Mouse (Mus musculus) testis, adult 2 months (tissue): ENCODE data around the gene Slc5a6.
"Not testable (repeated sequence)": the region's sequence is repeated elsewhere in the genome, so short reads cannot be mapped to it uniquely, and the experiment has no call there.

Experiments used
- CTCF ChIP-seq: fragments of 200-500 bp; IDR thresholded peaks from 2 replicates; pipeline ENCODE4 v1.5.1; 2012; ENCODE audit warnings: low read depth, mild to moderate bottlenecking, inconsistent platforms, low read length, moderate library complexity; ENCODE audit not compliant: control insufficient read depth, insufficient read depth, insufficient replicate concordance
- POLR2A ChIP-seq: fragments of 200-500 bp; IDR thresholded peaks from 2 replicates; pipeline ENCODE4 v1.6.1; 2012; ENCODE audit warnings: low read depth, mild to moderate bottlenecking, inconsistent platforms, low read length, moderate library complexity; ENCODE audit not compliant: control insufficient read depth

DNA sequence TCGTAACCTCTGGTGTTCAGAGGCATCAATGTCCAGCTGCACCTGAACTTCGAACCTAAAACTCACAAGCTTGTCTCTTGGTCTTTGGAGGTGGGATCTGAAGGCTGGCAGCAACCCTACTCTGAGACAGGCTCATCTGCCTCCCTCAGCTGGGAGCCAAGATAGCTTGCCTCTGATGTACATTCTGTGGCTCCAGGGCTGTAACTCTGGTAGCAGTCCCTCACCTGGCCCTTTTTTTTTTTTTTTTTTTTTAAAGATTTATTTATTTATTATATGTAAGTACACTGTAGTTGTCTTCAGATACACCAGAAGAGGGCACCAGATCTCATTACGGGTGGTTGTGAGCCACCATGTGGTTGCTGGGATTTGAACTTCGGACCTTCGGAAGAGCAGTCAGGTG, 26.9 kb downstream of the Slc5a6 start:
- not testable (repeated sequence) for TF ChIP-seq CTCF, POLR2A
